ENCODE assay signal across 9 mouse cellular contexts in genomic region chr14:55177274-55177673, GRCm38 (mm10). TPM values are rescaled to one million over a fixed set of nuclear protein-coding genes. Genes with fewer than 3 reads are reported as not detected.
DNase-seq lines count a peak whose midpoint lies in the region; ATAC-seq lines count a peak whose summit lies in the region.
"Had no signal": no experiment of that assay in that cellular context is flagged by ENCODE, and none has a peak within 500 bp of the region (broad histone marks: within the 10 kb centered on the region; RNA-seq: fewer than 3 reads in every experiment).

No protein-coding gene starts in this region.

- 36% methylated on average over 5 of the region's 5 CpGs for WGBS in forebrain, embryonic 14.5 days
- WGBS in forebrain, embryonic 12.5 days, result 38% methylated on average over 4 of the region's 5 CpGs

- H3K9me3 ChIP-seq in forebrain, embryonic 14.5 days (replicated peaks; ENCODE audit: control insufficient read depth, low read length), result no peaks in the 10 kb centered on the region
- no peaks in the 10 kb centered on the region for H3K9me3 ChIP-seq in forebrain, embryonic 12.5 days
- H3K9me3 ChIP-seq: heart, embryonic 15.5 days had no signal

- H3K27ac ChIP-seq in forebrain, embryonic 14.5 days (ENCODE audit: low read depth, low read length), result no peak overlapping the region
- no peak overlapping the region for H3K27ac ChIP-seq in forebrain, embryonic 12.5 days
- H3K27ac ChIP-seq: heart, embryonic 15.5 days had no signal

- DNase-seq in forebrain, embryonic 14.5 days (ENCODE audit: low spot score), result peak; percentile 19
- peak; percentile 42 for DNase-seq in CD4-positive helper T cell, adult 2 months (ENCODE audit: low read depth, low spot score)
- peak; percentile 79 for DNase-seq in brain, adult 2 months (ENCODE audit: low read depth, low spot score)
- DNase-seq in kidney, postnatal 4 days, result peak; percentile 73 to 82
- peak; percentile 31 for DNase-seq in lung, postnatal 25 days (ENCODE audit: low spot score)
- peak; percentile 3 for DNase-seq in spleen, adult 12 weeks (ENCODE audit: low spot score)

- no peaks in the 10 kb centered on the region for H3K27me3 ChIP-seq in forebrain, embryonic 14.5 days (replicated peaks; ENCODE audit: control insufficient read depth, insufficient read depth, low read length)
- no peaks in the 10 kb centered on the region; the same call in 1 of the 2 replicates for H3K27me3 ChIP-seq in forebrain, embryonic 12.5 days
- H3K27me3 ChIP-seq: heart, embryonic 15.5 days had no signal

- ATAC-seq in forebrain, embryonic 14.5 days, result no peak
- no peak for ATAC-seq in forebrain, embryonic 12.5 days (ENCODE audit: low FRiP score)
- ATAC-seq in frontal cortex, adult (ENCODE audit: low TSS enrichment), result peak; percentile 79

- H3K9ac ChIP-seq in forebrain, embryonic 14.5 days (ENCODE audit: low read length), result no peak overlapping the region
- H3K9ac ChIP-seq in forebrain, embryonic 12.5 days, result no peak overlapping the region
- H3K9ac ChIP-seq: heart, embryonic 15.5 days had no signal

- no peaks in the 10 kb centered on the region for H3K4me1 ChIP-seq in forebrain, embryonic 14.5 days (ENCODE audit: control insufficient read depth, insufficient read depth, low read length)
- no peaks in the 10 kb centered on the region for H3K4me1 ChIP-seq in forebrain, embryonic 12.5 days

- H3K4me2 ChIP-seq in forebrain, embryonic 14.5 days (ENCODE audit: low read length), result no peak overlapping the region
- H3K4me2 ChIP-seq in forebrain, embryonic 12.5 days, result no peak overlapping the region
- H3K4me2 ChIP-seq: heart, embryonic 15.5 days had no signal

- no peak overlapping the region for H3K4me3 ChIP-seq in forebrain, embryonic 14.5 days (ENCODE audit: low read depth, low read length)
- H3K4me3 ChIP-seq in forebrain, embryonic 12.5 days (replicated peaks), result no peak overlapping the region
- H3K4me3 ChIP-seq: heart, embryonic 15.5 days had no signal

- H3K36me3 ChIP-seq in forebrain, embryonic 14.5 days (ENCODE audit: control insufficient read depth, insufficient read depth, low read length), result no peaks in the 10 kb centered on the region
- H3K36me3 ChIP-seq in forebrain, embryonic 12.5 days (replicated peaks), result no peaks in the 10 kb centered on the region
- H3K36me3 ChIP-seq: heart, embryonic 15.5 days had no signal

RNA-seq across cellular contexts. Expression of gene Dhrs2, which starts 44.5 kb away (rescaled TPM):
- 0.41 and 0.56 TPM in 2 replicates for polyA plus RNA-seq in forebrain, embryonic 14.5 days (2014; fragmentation: Nextera tagmentation; extraction: Ambion mirVana)
- polyA plus RNA-seq in forebrain, embryonic 12.5 days (2016; fragmentation: Nextera tagmentation; extraction: Ambion mirVana), result 0.15 TPM in 1 of 2 replicates, not detected in the other
- polyA plus RNA-seq: heart, embryonic 15.5 days had no signal

Comparison
In these comparisons a context has a peak if more than half of its experiments do, and no peak if none do; other contexts are left out.
1. DNase-seq: peak in every context shown above with its lines; median percentile 79 in brain, adult 2 months; 78 in kidney, postnatal 4 days; 42 in CD4-positive helper T cell, adult 2 months; 31 in lung, postnatal 25 days; 19 in forebrain, embryonic 14.5 days; 3 in spleen, adult 12 weeks.